Comparison of ENCODE assay signal across 25 mouse cellular contexts in genomic region chr2:98379211-98379610, GRCm38 (mm10).
DNase-seq lines count a peak whose midpoint lies in the region; ATAC-seq and TF ChIP-seq lines count a peak whose summit lies in the region.
"Had no signal": no experiment of that assay in that cellular context is flagged by ENCODE, and none has a peak within 500 bp of the region (broad histone marks: within the 10 kb centered on the region; RNA-seq: fewer than 3 reads in every experiment).

No protein-coding gene starts in this region.

- no peak overlapping the region for H3K4me3 ChIP-seq in kidney, postnatal 0 days (replicated peaks; ENCODE audit: low read depth, low read length)
- H3K4me3 ChIP-seq: embryonic facial prominence, embryonic 12.5 days; embryonic facial prominence, embryonic 15.5 days; forebrain, embryonic 12.5 days; forebrain, embryonic 15.5 days; heart, embryonic 12.5 days; heart, embryonic 15.5 days; hindbrain, embryonic 10.5 days; hindbrain, embryonic 13.5 days; intestine, embryonic 15.5 days had no signal

- ATAC-seq in kidney, postnatal 0 days (replicated peaks; ENCODE audit: low FRiP score, low read depth), result no peak
- ATAC-seq: CD4-positive, CD25-positive, alpha-beta regulatory T cell, adult 4 months; forebrain, embryonic 15.5 days; hindbrain, embryonic 16.5 days; intestine, embryonic 15.5 days had no signal

- no peak overlapping the region for H3K4me2 ChIP-seq in kidney, postnatal 0 days (ENCODE audit: low read length)
- H3K4me2 ChIP-seq: embryonic facial prominence, embryonic 12.5 days; embryonic facial prominence, embryonic 15.5 days; forebrain, embryonic 12.5 days; forebrain, embryonic 15.5 days; heart, embryonic 12.5 days; heart, embryonic 15.5 days; hindbrain, embryonic 13.5 days; intestine, embryonic 15.5 days had no signal

- no peak overlapping the region for H3K27ac ChIP-seq in kidney, postnatal 0 days
- H3K27ac ChIP-seq: embryonic facial prominence, embryonic 12.5 days; embryonic facial prominence, embryonic 15.5 days; forebrain, embryonic 12.5 days; forebrain, embryonic 15.5 days; heart, embryonic 15.5 days; hindbrain, embryonic 10.5 days; hindbrain, embryonic 13.5 days; intestine, embryonic 15.5 days had no signal

- no peaks in the 10 kb centered on the region for H3K36me3 ChIP-seq in kidney, postnatal 0 days (ENCODE audit: insufficient read depth, low read length)
- H3K36me3 ChIP-seq: embryonic facial prominence, embryonic 12.5 days; embryonic facial prominence, embryonic 15.5 days; forebrain, embryonic 12.5 days; forebrain, embryonic 15.5 days; heart, embryonic 12.5 days; heart, embryonic 15.5 days; hindbrain, embryonic 10.5 days; hindbrain, embryonic 13.5 days; intestine, embryonic 15.5 days had no signal

- TF ChIP-seq CTCF in kidney, postnatal 0 days (IDR thresholded peaks at IDR 0.05; ENCODE audit: low read depth), result no peak

- H3K27me3 ChIP-seq in kidney, postnatal 0 days (ENCODE audit: insufficient read depth, low read length), result no peaks in the 10 kb centered on the region
- H3K27me3 ChIP-seq: embryonic facial prominence, embryonic 12.5 days; embryonic facial prominence, embryonic 15.5 days; forebrain, embryonic 12.5 days; forebrain, embryonic 15.5 days; heart, embryonic 12.5 days; heart, embryonic 15.5 days; hindbrain, embryonic 13.5 days; intestine, embryonic 15.5 days had no signal

- H3K9ac ChIP-seq in kidney, postnatal 0 days (ENCODE audit: low read depth, low read length), result no peak overlapping the region
- H3K9ac ChIP-seq: embryonic facial prominence, embryonic 12.5 days; embryonic facial prominence, embryonic 15.5 days; forebrain, embryonic 12.5 days; forebrain, embryonic 15.5 days; heart, embryonic 12.5 days; heart, embryonic 15.5 days; hindbrain, embryonic 13.5 days; intestine, embryonic 15.5 days had no signal

- no peaks in the 10 kb centered on the region for H3K9me3 ChIP-seq in kidney, postnatal 0 days (replicated peaks; ENCODE audit: low read length)
- H3K9me3 ChIP-seq: embryonic facial prominence, embryonic 12.5 days; embryonic facial prominence, embryonic 15.5 days; forebrain, embryonic 12.5 days; forebrain, embryonic 15.5 days; heart, embryonic 15.5 days; hindbrain, embryonic 10.5 days; hindbrain, embryonic 13.5 days; intestine, embryonic 15.5 days had no signal

- H3K4me1 ChIP-seq in kidney, postnatal 0 days (replicated peaks; ENCODE audit: insufficient read depth, low read length), result no peaks in the 10 kb centered on the region
- H3K4me1 ChIP-seq: embryonic facial prominence, embryonic 12.5 days; embryonic facial prominence, embryonic 15.5 days; forebrain, embryonic 12.5 days; forebrain, embryonic 15.5 days; heart, embryonic 12.5 days; heart, embryonic 15.5 days; hindbrain, embryonic 10.5 days; hindbrain, embryonic 13.5 days; intestine, embryonic 15.5 days had no signal

- 44% methylated on average over 1 of the region's 1 CpGs for WGBS in kidney, postnatal 0 days

- peak; percentile 17 to 43 for DNase-seq in cerebellum, postnatal 25 days
- DNase-seq in cerebellum, adult 9-10 months, result no peak
- peak; percentile 0 for DNase-seq in kidney, postnatal 0 days (ENCODE audit: low spot score)
- no peak for DNase-seq in kidney, adult 18-20 months
- DNase-seq in layer of hippocampus, postnatal 14 days (ENCODE audit: low spot score in 2 of 2), result peak; percentile 25 to 58
- DNase-seq in layer of hippocampus, adult 18-20 months (ENCODE audit: low spot score in 2 of 2), result no peak
- DNase-seq: adrenal gland, adult 2 months; adrenal gland, postnatal 14 days; cerebellum, adult 11-12 months; cerebellum, adult 9-11 months; gastrocnemius, postnatal 10 days; gastrocnemius, postnatal 36 days; heart, postnatal 10 days; heart, postnatal 36 days had no signal

Comparison
In these comparisons a context has a peak if more than half of its experiments do, and no peak if none do; other contexts are left out.
1. DNase-seq: peak in cerebellum, postnatal 25 days (2 of 2), kidney, postnatal 0 days (single experiment) and layer of hippocampus, postnatal 14 days (2 of 2); none in cerebellum, adult 9-10 months (single experiment), kidney, adult 18-20 months (single experiment) and layer of hippocampus, adult 18-20 months (0 of 2).